Mouse (Mus musculus) lung, embryonic 14.5 days (tissue): Measurements from ENCODE around the gene Gjb1. TPM values are rescaled to one million over a fixed set of nuclear protein-coding genes. Genes with fewer than 3 reads are reported as not detected.
"Not testable (repeated sequence)": the region's sequence is repeated elsewhere in the genome, so short reads cannot be mapped to it uniquely, and the experiment has no call there.

Source experiments
- ATAC-seq: fragments of 200-750 bp; cut with Nextera tagmentation; 2 replicates; pipeline ENCODE4 v1.8.0; 2017; ENCODE audit warnings: mild to moderate bottlenecking, moderate TSS enrichment, moderate library complexity; ENCODE audit not compliant: insufficient read depth
- DNase-seq: peaks from one replicate; pipeline ENCODE4 v3.0.0-alpha.2; 2015
- H3K27ac ChIP-seq: fragments of 300-500 bp; sonication (generic); 2 replicates; pipeline ENCODE4 v1.5.1; 2014; ENCODE audit warnings: low read depth, mild to moderate bottlenecking, moderate library complexity
- H3K27me3 ChIP-seq: fragments of 300-500 bp; sonication (generic); 2 replicates; pipeline ENCODE4 v1.6.1; 2014; ENCODE audit warnings: low read length, control low read depth; ENCODE audit not compliant: insufficient read depth
- H3K36me3 ChIP-seq: fragments of 300-500 bp; sonication (generic); 2 replicates; pipeline ENCODE4 v1.6.1; 2014; ENCODE audit warnings: control low read depth; ENCODE audit not compliant: insufficient read depth
- H3K4me1 ChIP-seq: fragments of 300-500 bp; sonication (generic); 2 replicates; pipeline ENCODE4 v1.6.1; 2014; ENCODE audit warnings: antibody characterized with exemption, control low read depth; ENCODE audit not compliant: insufficient read depth
- H3K4me2 ChIP-seq: fragments of 300-500 bp; sonication (generic); 2 replicates; pipeline ENCODE4 v1.6.1; 2014; ENCODE audit warnings: mild to moderate bottlenecking
- H3K4me3 ChIP-seq: fragments of 300-500 bp; sonication (generic); 2 replicates; pipeline ENCODE4 v1.5.1; 2014; ENCODE audit warnings: low read depth, low read length
- H3K9ac ChIP-seq: fragments of 300-500 bp; sonication (generic); 2 replicates; pipeline ENCODE4 v1.6.1; 2014
- H3K9me3 ChIP-seq: fragments of 300-500 bp; sonication (generic); 2 replicates; pipeline ENCODE4 v1.6.1; 2016; ENCODE audit warnings: low read depth, low read length, control low read depth
- CTCF ChIP-seq: IDR thresholded peaks from 2 replicates; pipeline ENCODE4 v1.5.1; 2016; ENCODE audit warnings: antibody characterized with exemption, low read depth
- WGBS: fragments of 180-500 bp; shearing (Covaris S2); extraction: QIAGEN DNeasy Blood & Tissue Kit; methylation state at CpG from one replicate; pipeline ENCODE4 v1.1.7; 2014; 5-methylcytosine and 5-hydroxymethylcytosine counted together
- polyA plus RNA-seq: library from polyadenylated mRNA; unstranded; fragments of >200 nt; fragmentation: Nextera tagmentation; extraction: Ambion mirVana; gene quantifications from 2 replicates; pipeline ENCODE4 v1.2.1, GENCODE M21; 2014

Gene Gjb1
- polyA plus RNA-seq, result 0.67 and 0.83 TPM in 2 replicates

DNA sequence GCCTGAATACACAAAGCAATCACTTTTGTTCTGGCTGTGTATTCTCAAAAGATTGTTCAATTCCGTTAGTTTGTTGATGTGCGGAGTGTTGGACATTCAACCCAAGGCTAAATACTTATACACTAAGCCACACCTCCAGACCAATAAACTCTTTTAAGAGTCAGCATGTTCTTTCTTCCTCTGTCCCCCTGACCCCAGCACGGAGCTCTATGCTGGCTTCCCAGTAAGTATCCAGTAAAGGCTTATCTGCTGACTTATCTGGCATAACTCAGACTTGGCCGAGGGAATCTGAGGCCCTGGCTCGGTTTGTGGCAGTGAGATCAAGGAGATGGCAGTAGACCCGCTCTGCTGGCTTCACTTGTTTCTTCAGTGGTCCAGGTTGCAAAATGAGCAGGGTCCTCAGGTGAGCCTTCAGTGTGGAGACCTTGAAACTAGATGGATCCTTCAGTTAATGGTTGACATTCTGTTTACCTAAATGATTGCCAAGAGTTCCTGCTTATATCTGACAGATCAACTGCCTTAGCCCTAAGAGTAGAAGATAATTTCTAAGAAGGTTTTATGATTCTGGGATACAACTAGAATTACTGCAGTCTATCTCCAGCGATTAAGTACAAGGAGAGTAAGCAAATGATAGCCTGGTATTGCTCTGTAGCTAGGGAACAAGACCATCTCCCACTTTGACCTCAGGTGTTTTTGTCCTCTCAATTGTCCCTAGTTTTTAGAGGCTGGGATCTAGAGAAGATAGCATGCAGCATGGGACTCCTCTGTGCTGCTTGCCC lies at the start of gene Gjb1:
Gene Gjb1, plus strand, starts transcription at position 189 of the 779 bp plus-strand sequence.
- WGBS, result 61% methylated on average over 7 of the region's 7 CpGs
- Histone ChIP-seq H3K27me3 (no peaks in the 10 kb centered on the region), H3K27ac (no peak within 1 kb of the TSS), H3K9ac (no peak within 1 kb of the TSS), H3K4me3 (no peak within 1 kb of the TSS), H3K9me3 (no peaks in the 10 kb centered on the region), H3K36me3 (no peaks in the 10 kb centered on the region), H3K4me1 (no peaks in the 10 kb centered on the region), H3K4me2 (no peak within 1 kb of the TSS)
- no peak for DNase-seq
- no peak for TF ChIP-seq CTCF
- ATAC-seq, result no peak

DNA sequence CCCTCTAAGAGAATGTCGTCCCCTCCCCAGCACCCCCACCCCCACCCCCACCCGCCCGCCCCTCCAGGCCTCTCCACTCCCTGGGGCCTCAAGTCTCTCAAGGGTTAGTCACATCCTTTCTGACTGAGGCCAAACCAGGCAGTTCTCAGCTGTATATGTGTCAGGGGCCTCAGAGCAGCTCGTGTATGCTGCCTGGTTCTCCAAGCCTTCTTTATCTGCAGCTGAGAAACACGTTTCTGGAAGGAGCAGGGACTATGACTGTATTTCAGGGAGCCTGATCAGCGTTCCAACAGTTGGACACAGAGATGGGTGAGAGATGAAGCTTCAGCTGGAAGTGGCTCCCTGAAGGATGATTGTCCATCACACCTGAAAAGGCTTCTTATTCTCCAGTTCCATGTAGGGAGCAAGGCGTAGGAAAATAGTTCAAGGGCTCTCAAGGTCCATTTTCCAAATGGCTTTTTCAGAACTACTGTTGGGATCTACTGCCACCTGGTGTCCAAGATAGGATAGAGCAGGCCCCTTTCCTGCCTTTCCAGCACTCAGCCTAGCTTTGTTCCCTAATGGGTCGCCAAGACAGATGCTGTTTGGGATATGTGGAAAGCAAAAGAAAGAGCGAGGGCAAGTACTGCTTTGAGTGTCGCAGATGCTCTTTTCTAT lies 46.7 kb upstream of the Gjb1 start:
- no peak overlapping the region for H3K4me3 ChIP-seq
- 0 out of 2 replicates have a peak overlapping the region, but pooled peaks have one; percentile 8 for H3K4me2 ChIP-seq
- H3K27ac ChIP-seq, result peak overlapping the region; percentile 43; the same call in 1 of the 2 replicates
- no peaks in the 10 kb centered on the region for H3K9me3 ChIP-seq
- ATAC-seq, result no peak
- TF ChIP-seq CTCF, result peak; percentile 85
- DNase-seq, result peak; percentile 88
- no peaks in the 10 kb centered on the region for H3K27me3 ChIP-seq
- no peaks in the 10 kb centered on the region for H3K4me1 ChIP-seq
- H3K36me3 ChIP-seq, result no peaks in the 10 kb centered on the region
- H3K9ac ChIP-seq, result no peak overlapping the region
- 13% methylated on average over 10 of the region's 10 CpGs for WGBS

DNA sequence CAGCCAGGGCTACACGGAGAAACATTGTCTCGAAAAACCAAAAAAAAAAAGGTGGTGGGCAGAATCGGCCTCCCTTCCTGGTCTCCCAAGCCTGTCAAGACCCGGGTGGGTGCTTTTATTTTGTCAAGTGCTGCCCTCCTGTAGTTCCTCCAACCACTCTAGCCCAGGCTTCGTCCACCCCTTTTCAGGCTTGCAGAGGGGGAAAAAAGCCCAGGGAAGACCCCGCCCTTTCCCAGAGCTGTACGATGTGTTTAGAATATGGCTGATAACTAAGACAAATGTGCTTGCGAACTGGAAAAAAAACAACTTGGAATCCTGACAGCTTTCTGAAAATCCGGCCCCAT lies 44.2 kb upstream of the Gjb1 start:
- ATAC-seq, result peak; percentile 57
- 25% methylated on average over 9 of the region's 9 CpGs for WGBS

DNA sequence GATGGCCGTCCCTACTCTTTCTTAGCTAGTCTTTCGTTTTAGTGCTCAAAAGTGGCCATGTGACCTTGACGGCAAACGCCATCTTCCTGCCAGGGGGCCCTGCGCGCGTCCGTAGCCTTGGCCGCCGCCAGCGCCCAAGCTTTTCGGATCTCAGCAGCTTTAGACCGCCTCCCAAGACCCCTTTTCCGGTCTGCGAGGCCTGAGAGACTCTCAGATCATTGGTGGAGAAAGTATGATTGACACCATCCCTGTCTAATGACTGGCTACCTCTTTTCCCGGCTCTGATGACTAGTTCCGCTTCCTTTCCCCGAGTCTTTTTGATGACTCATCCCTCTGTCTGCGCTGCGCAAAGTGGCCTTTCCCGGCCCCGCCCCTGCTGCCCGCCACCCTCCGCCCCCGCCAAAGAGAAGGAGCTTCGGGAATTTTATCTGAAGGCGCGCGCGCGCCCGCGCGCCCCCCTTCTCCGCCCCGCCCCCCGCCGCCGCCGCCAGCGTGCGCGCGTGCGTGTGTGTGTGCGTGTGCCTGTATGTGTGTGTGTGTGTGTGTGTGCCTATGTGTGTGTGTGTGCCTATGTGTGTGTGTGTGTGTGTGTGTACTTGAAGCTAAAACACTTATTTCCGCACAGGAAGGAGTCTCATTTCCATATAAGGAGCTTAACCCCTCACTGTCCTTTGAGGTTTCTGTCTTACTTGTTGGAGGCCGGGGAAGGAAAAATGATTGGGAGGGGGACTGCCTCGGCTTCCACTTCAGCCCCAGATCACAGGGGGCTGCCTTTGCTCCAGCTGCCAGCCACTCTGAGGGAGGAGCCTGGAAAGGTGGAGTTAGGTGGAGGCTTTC lies 43.6 kb upstream of the Gjb1 start:
- TF ChIP-seq CTCF, result no peak
- peak; percentile 97 for ATAC-seq
- 10% methylated on average over 48 of the region's 49 CpGs for WGBS

More for the DNA sequence above, 44.2 kb upstream of the Gjb1 start:
- no peak for DNase-seq
- Histone ChIP-seq H3K4me3 (peak overlapping the region; percentile 27), H3K27ac (peak overlapping the region; percentile 96), H3K9ac (peak overlapping the region; percentile 32), H3K36me3 (no peaks in the 10 kb centered on the region), H3K4me2 (peak overlapping the region; percentile 54), H3K27me3 (no peaks in the 10 kb centered on the region), H3K4me1 (no peaks in the 10 kb centered on the region), H3K9me3 (no peaks in the 10 kb centered on the region)
- no peak for TF ChIP-seq CTCF

DNA sequence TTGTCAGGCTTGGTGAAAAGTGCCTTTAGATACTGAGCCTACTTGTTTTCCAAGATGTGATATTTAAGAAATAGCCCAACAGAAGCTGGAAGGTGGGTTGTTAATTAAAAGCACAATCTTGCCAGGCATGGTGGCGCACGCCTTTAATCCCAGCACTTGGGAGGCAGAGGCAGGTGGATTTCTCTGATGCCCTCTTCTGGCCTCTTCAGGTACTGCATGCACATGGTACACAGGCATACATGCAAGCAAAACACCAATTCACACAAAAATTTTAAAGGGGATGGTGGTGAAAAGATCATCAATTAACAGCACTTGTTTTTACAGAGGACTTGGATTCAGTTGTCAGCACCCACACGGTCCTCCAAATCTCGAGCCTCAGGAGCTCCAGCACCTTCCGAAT lies 41.6 kb upstream of the Gjb1 start:
- Histone ChIP-seq H3K27ac (no peak overlapping the region), H3K9me3 (no peaks in the 10 kb centered on the region), H3K4me2 (no peak overlapping the region), H3K4me3 (no peak overlapping the region), H3K27me3 (no peaks in the 10 kb centered on the region), H3K36me3 (no peaks in the 10 kb centered on the region), H3K9ac (no peak overlapping the region), H3K4me1 (no peaks in the 10 kb centered on the region)
- TF ChIP-seq CTCF, result peak; percentile 66
- WGBS, result 83% methylated on average over 5 of the region's 5 CpGs
- DNase-seq, result peak; percentile 17
- ATAC-seq, result no peak

More for the DNA sequence above, 43.6 kb upstream of the Gjb1 start:
- peak overlapping the region; percentile 96 for H3K27ac ChIP-seq
- H3K9ac ChIP-seq, result peak overlapping the region; percentile 48
- no peaks in the 10 kb centered on the region for H3K27me3 ChIP-seq
- peak; percentile 92 for DNase-seq
- H3K4me3 ChIP-seq, result peak overlapping the region; percentile 32
- peak overlapping the region; percentile 64 for H3K4me2 ChIP-seq
- no peaks in the 10 kb centered on the region for H3K4me1 ChIP-seq
- H3K36me3 ChIP-seq, result no peaks in the 10 kb centered on the region
- H3K9me3 ChIP-seq, result no peaks in the 10 kb centered on the region

DNA sequence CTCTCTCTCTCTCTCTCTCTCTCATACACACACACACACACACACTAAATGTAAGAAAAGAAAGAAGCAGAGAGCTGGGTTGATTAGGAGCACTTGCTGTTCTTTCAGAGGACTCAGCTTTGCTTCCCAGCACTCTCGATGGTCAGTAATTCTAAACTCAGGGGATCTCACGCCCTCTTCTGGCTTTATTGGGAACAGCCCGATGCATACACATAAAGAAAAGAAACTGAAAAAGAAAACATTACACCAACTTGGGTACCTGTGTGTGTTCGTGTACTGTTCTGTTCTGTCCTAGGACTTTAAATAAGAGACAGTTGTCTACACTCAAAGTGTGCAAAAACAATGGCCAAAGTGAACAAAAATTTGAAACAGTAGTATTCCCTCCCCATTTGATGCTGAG lies 37.5 kb upstream of the Gjb1 start:
- no peak for ATAC-seq
- Histone ChIP-seq H3K9ac (no peak overlapping the region), H3K4me2 (no peak overlapping the region), H3K36me3 (no peaks in the 10 kb centered on the region), H3K4me3 (no peak overlapping the region), H3K27ac (no peak overlapping the region), H3K4me1 (no peaks in the 10 kb centered on the region), H3K9me3 (no peaks in the 10 kb centered on the region), H3K27me3 (no peaks in the 10 kb centered on the region)
- no peak for TF ChIP-seq CTCF
- no peak for DNase-seq
- 39% methylated on average over 4 of the region's 4 CpGs for WGBS

DNA sequence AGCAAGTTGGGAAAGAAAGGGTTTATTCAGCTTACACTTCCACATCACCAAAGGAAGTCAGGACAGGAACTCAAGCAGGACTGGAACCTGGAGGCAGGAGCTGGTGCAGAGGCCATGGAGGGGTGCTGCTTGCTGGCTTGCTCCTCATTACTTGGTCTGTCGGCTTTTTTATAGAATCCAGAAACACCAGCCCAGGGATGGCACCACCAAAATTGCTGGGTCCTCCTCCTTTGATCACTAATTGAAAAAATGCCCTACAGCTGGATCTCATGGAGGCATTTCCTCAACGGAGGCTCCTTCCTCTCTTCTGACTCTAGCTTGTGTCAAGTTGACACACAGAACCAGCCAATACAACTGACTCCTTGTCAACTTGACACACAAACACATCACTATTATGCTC lies 33.3 kb upstream of the Gjb1 start:
- WGBS, result 60% methylated on average over 2 of the region's 2 CpGs
- not testable (repeated sequence) for H3K4me1 ChIP-seq, H3K27me3 ChIP-seq, H3K9ac ChIP-seq, ATAC-seq, DNase-seq, H3K9me3 ChIP-seq, H3K4me3 ChIP-seq, H3K4me2 ChIP-seq, H3K27ac ChIP-seq, H3K36me3 ChIP-seq
